Mouse (Mus musculus) brain, embryonic 14.5 days (tissue): ENCODE results near the gene Hoxd11.

Experiments
- CTCF ChIP-seq: fragments of 200-500 bp; IDR thresholded peaks from 2 replicates; pipeline ENCODE4 v1.5.1; 2012; ENCODE audit warnings: inconsistent platforms, mild to moderate bottlenecking, moderate library complexity, borderline replicate concordance; ENCODE audit not compliant: insufficient read depth, insufficient read length; ENCODE audit errors: extremely low read depth
- POLR2A ChIP-seq: fragments of 200-500 bp; IDR thresholded peaks from 2 replicates; pipeline ENCODE4 v1.6.1; 2012; ENCODE audit warnings: mild to moderate bottlenecking, inconsistent platforms, borderline replicate concordance; ENCODE audit not compliant: poor library complexity, insufficient read depth, insufficient read length, severe bottlenecking; ENCODE audit errors: extremely low read depth

DNA sequence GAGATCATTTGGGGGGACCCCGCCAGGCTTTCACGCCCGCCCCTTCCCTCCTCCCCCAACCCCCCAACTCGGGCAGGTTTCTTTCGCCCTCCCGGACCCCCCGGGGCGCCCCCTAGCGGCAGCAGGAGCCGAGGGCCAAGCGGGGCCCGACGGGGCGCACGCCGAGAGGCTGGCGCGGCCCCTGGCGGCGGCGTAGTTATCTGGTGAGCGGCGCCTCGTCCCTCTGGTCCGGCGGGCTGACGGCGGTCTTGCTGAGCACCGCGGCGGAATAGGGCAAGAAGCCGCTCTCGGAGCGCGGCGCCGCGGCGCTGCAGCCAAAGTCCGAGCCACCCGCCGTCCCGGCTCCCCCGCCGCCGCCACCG is 24.0 kb upstream of the Hoxd11 start:
- peak; percentile 25; the same call in 1 of the 2 replicates for TF ChIP-seq CTCF
- TF ChIP-seq POLR2A = no peak
